Mouse (Mus musculus) thymus, postnatal 25 days (tissue): ENCODE data around the gene Ercc5.

ENCODE experiments used
- DNase-seq: peaks from one replicate; pipeline ENCODE4 v3.0.0; 2022

The Ercc5 gene

DNA sequence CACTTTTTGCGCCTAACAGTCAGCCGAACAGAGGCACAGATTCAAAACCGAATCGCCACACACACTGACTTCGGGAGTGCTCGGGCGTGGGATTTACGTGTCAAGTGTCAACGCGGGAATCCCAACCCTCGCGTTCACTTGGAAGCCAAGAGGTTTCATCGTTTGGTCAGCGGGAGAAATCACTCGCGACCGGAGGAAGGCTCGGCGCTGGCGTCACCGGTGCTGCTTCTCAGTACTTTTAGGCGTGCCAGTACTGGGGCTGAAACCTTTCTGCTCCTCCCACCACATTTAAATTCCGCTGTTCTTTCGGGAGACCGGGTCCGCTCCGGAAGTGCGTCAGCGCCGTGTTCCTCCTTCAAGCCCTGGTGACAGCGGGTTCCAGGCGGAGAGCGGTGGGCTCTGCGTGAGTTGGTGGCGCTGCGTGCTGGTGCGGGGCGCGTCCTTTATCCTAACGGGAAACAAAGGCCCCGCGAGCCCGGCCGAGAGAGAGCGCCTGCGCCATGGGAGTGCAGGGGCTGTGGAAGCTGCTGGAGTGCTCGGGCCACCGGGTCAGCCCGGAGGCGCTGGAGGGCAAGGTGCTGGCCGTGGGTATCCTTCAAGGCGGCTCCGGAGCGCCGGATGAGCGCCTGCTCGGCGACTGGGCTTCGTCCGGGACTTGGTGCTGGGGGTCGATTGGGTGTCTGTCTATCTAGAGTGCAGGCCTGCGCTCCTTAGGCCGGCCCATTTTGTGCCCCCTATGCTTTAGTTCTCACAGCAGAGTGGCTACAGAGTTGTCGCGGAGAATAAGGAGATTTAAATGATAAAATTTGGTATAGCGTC lies at the start of gene Ercc5:
TSS of gene Ercc5 (plus strand) at position 182 of the 819 bp plus-strand sequence.
- DNase-seq = peak; percentile 83

DNA sequence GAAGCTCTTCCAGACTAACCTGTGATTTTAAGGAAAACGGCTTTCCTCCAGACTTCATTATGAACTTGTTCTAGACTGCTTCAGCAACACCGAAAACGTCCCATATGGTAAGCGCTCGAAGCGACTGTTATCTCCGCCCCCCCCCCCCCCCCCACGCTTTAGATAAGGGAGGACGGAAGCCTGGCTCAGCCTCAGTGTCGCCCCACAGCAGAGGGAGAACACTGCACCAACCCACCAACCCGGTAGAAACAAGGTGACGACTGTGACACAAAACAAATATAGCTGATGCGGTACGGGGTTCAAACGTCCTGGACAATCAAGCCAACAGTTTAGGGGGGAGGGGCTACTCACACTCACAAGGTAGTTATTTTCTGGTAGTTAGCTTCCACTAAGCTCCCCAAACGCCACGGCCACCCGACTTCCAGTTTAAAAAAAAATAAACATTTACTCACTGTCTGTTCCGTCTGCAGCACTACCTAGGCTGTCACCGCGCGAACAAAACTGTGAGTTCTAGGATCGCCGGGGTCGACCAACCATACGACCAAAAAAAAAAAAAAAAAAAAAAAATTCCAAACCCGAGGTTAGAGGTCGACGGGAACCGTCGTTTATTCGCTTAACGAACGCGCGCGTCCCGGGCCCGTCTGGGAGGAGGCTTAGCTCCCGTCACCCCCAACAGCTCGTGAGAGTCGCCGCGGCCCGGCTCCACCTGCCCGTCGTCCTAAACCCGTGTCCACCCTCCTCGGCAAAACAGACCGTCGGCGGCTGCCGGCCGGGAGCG lies 45.9 kb upstream of the Ercc5 start:
- peak; percentile 59 for DNase-seq

DNA sequence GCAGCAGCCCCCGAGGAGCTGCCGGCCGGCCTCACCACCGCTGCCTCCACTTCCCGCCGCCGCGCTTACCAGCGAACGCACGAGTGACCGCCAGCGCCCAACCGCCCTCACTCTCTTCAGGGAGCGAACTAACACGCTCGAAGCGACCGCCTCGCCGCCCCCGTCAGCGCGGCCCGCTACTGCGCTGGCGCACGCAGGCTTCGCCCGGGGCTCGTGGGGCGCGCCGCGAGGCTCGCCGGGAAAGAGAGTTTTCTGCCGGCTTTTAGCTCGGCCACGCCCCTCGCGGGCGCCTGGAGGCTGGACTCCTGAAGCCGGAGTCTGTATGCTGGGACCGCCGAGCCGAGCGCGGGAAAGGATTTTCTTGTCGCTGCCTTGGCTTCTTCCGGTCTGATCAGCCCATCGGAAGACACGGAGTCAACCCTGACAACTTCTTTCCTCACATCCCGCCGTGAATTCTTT lies 45.3 kb upstream of the Ercc5 start, which contains the start of gene Tex30:
TSS of gene Tex30 (minus strand) at position 183 of the 459 bp plus-strand sequence.
- DNase-seq = peak; percentile 93

DNA sequence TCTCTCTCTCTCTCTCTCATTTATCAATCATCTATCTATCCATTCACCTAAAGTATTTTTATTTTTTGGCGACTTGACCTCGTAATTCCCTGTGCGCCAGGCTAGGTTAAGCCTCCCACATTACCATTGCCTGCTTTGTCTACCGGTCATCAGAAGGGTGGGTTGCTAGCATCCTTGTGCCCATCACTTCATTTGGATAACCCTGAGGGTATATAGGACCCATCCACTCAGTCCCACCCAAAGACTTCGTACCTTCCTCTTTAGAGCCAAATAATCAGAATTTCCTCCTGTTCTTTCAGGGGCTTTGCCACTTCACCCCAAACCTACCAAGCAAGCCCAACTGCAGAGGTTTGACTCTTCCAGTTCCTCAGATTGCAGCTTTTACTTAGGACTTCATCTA lies 44.6 kb upstream of the Ercc5 start:
- no peak for DNase-seq

DNA sequence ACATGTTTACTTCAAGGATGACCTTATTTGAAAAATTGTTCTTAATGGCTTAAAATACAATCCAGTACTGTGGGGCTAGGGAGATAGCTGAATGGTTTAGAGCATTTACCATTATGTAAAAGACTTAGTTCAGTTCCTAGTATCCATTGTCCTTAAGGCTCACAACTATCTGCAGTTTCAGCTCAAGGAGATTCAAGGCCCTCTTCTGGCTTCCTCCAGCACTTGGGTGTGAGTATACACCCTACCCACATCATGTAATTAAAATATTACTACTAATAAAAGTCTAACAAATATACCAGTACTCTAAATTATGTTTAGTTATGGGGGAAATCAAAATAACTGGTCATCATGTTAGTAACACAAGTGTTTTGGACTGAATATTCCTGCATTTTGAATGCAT lies 30.0 kb upstream of the Ercc5 start:
- no peak for DNase-seq

DNA sequence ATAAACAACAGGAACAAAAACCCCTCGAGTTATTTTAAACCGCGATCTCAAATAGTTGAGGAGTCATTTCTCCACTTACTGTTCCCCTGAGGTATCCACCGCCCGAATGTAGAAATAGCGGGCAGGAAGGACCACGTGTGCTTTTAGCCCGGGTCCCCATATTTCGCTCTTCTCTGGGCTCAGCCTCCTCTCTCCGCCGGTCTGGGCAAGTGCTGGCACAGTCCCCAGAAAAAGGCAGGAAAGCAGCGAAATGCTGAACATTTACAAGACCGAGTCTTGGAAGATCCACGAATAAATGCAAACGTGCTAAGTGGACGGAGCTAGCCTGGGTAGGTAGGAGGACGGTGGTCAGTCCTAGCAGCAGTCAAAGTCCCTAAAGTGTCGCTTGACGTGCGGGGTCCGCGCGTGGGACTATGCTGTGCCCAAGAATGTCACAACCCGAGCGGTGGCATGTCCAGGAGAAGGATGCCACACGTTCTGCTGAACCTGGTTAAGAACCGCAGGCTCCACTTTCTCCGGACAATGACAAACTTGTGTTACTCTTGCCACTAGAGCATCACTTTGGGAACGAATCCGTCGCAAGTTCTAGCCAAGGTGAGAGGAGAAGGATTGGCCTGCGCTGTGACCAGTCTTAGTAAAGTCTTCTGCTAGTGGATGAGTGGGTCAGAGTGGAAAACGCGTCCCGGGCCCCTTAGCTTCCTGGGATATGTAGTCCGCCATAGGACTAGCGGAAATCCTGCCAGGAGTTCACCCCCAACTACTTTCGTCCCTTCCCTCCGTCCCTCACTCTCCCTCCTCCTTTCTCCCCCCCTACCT lies 29.1 kb upstream of the Ercc5 start, which contains the start of the genes Kdelc1 and Bivm:
TSS of gene Kdelc1 (minus strand) at position 570 of the 816 bp plus-strand sequence.
TSS of gene Bivm (plus strand) at position 719 of the 816 bp plus-strand sequence.
- peak; percentile 65 for DNase-seq

DNA sequence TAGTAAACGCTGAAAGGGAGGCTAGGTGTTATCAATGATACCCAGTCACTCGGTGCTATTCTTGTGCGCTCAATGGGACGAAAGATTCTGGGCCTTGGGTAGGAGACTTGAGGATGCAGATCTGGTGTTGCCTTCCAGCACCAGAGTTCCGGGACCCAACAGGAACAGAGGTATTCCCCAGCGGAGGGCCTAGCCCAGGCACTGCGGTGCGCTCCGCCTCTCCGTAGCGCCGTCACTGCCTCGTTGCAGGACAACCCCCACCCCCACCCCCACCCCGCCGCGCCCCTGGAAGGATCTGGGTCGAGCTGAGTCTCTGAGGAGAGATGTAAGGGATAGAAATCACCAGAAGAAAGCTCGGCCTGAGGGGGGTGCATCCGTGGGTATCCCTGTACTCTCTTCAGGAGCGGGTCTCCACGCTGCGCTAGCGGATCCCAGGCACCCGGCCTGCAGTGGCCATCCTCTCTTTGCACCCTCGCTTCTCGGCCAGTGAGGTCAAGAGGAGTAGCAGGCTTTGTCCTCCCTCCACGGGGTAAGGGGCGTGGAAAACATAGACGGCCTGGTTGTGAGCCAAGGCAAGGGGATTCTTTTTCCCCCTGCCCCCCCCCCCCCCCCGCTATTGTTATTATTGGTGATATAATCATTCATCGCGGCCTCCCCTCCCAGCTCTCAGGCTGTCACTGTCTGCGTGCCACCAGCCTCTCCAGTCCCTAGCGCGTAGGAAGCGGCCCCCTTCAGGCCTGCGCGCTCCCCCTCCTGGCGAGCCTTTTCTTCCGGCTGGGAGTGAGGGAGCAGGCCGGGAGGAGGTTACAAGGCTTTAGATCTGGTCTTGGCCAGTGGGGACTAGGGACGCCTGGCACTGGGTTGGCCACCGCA lies 28.1 kb upstream of the Ercc5 start:
- DNase-seq = peak; percentile 82

DNA sequence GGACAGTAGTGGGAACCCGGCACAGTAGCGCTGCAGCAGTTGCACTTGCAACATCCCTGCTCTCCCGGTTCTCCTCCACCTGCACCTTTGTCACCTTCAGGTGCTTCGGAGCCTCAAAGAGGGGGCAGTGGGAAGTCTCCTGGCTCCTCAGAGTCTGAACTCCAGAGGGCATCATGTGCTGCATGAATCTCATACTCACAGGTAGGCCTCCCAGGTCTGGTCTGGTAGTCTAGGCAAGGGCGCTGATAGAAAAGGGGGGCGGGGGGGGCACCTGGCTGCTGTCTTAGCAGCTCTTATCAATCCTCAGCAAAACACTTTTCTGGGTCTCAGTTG lies 27.5 kb upstream of the Ercc5 start:
- DNase-seq = no peak

DNA sequence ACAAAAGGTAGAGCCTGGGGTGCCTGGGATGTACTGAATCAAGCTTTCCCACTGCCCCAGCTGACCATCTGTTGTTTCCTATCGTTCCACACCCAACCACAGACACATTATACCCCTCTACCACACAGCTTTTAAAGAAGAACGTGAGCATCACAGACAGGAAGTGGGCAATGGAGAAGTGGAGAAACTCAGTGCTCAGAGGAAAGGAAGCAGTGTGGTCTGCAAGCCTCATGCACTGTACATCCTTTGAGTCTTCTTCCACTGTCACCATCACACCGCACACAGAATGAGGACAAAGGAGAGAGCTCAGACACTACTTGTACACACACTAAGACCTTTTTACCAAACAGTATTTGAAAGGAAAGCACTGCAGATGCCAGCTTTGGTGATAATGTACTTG lies 25.3 kb upstream of the Ercc5 start:
- peak; percentile 36 for DNase-seq

DNA sequence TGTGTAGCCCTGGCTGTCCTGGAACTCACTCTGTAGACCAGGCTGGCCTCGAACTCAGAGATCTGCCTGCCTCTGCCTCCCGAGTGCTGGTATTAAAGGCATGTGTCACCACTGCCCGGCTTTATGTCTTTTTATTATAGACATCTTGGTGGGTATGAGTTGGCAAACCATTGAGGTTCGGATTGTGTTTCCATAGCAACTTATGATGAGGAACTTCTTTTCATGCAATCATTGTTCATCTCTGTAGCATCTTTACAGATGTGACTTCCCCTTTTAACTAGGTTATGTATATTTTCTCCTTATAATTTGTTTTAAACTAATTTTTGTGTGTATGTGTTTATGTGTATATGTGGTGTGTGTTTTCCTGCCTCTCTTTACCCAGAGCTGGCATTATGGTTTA lies 22.0 kb upstream of the Ercc5 start:
- DNase-seq = no peak

DNA sequence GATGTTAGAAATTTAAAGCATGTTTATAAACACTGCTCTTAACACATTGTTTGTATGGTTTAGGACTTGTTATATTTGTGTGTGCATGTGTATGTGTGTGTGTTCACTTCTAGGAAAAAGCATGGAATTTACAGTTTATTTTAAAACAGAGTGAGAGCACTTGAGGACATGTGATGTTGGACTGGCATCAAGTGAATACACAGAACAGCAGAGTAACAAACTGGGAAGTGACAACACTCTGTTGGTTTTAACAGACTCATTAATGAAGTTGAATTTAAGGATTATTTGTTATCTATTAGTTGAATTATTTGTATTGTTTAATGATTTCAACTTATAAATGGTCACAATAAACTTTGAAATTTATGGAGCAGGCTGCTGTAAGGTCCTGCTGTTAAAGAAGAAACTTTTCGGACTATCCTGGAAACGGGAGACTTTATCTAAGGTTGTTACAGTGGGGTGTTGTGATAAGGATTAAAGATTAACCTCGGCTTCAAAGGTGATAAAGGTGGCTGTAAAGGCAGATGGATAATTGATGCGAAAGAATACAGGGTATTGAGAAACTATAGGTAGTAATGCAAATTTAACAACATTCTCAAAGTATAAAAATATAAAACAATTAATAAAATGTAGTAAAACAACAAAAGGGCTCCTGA lies 17.5 kb upstream of the Ercc5 start:
- no peak for DNase-seq

DNA sequence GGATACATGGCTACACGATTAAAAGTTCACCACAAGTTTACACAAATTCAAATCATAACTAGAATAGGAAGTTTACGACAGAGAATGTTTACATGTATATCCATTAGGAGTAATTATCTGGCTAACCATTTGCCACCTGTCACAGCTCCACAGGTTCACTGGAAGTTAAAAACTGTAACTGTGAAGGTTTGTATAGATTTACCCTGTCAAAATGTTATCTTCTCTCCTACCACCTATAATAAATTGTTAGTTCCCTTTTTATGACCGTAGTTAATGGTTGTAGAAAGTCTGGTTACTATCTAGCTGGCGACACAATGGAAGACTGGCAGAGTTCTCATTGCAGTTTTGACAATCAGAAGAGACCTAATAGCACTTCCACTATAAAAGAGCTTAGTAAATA lies 7.3 kb upstream of the Ercc5 start:
- DNase-seq = no peak

DNA sequence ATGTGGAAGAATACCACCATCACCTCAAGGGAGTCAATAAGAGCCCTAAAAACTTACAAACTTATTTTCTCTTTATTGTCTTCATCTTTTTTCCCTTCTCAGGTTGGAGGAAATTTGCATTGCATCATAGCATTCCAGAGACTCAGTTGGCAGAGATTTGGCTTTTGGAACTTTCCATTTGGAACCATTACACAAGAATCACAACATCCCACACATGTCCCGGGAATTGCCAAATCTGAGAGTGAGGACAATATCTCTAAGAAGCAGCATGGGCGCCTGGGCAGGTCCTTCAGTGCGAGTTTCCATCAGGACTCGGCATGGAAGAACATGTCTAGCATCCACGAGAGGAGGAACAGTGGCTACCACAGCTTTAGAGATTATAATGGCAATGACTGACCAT lies 4.8 kb upstream of the Ercc5 start:
- DNase-seq = no peak

DNA sequence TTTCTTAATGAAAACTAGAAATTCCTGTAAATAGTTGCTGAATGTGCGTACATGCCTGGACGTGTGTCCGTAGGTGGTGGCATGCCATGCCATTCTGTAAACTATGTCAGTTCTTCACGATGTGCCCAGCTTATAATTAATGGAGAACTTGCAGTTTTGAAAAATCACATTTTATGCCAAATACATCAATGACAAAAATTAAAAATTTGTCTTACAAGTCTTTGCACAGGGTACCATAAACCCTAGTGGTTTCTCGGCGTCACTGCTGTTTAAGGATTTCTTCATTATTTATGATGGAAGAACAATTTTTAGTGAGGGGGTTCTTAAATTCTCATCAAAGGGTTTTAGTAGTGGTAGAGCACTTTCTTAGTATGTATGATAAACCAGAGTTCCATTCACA lies 1.2 kb downstream of the Ercc5 start:
- DNase-seq = no peak

DNA sequence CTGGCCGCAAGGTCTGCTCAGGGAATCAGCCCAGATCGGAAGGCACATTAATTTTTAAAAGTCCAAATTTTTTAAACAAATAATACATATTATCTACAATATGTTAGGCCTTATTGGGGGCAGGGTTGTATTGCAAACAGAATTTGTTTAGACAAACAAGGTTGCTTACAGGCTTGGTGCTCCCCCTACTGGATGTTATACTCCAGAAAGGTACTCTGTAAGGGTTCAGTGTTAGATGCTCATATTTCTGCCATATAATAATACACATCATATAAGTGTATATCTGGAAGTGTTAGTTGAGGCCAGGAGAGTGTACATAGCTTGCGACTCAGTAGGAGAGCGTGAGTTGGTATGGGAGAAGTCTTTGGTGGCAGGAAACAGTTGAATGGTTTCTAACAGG lies 7.7 kb downstream of the Ercc5 start:
- peak; percentile 13 for DNase-seq

DNA sequence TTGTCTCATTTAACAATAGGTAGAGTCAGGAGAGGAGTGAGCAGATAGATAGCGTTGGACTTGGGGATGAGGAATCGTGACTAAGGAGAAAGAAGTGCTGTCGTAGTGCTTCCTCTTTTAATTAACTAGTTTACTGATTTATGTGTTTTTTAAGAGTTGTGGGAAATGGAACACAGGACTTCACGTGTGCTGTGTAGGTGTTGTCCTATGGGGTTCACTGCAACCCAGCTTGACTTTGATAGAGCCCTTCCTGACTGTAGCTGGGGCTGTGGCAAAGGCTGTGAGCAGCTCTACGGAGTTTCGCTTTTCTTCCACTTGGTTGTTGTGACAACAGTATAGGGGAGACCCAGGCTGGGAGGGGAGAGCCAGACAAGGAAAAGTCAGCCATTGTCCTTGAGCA lies 10.8 kb downstream of the Ercc5 start:
- no peak for DNase-seq

DNA sequence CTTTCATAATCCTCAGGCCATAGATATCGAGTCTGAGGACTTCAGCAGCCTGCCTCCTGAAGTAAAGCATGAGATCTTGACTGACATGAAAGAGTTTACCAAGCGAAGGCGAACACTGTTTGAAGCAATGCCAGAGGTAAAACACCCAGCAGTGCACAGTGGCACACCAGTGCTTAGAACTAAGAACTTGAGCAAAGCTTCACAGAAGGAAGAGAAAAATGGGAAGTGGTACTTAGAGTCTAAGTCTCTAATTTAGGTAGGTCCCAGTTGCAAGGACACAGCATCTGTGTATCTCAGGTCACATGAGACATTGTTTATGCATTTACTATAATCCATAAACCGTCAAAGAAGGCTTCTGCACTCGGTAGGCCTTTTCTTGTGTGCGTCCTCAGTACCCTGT lies 14.3 kb downstream of the Ercc5 start:
- DNase-seq = no peak

DNA sequence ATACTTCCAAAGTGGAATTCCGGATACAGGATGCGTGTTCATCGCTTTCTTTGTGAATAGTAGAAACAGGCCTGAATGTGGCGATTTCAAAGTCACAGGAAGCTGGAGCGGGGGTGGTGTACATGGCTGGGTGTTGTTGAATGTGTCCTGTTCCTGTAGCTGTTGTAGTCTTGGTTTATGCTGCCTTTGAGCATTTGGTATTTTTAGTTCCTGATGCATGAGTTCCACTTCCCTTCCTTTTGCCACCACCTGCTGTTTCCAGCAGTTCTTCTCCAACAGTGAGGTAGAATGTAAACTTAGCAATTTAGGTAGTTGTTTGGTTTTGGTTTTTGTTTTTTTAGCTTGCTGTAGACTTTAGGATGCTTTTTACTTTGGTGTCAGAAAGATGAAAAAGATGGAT lies 14.8 kb downstream of the Ercc5 start:
- DNase-seq = no peak

DNA sequence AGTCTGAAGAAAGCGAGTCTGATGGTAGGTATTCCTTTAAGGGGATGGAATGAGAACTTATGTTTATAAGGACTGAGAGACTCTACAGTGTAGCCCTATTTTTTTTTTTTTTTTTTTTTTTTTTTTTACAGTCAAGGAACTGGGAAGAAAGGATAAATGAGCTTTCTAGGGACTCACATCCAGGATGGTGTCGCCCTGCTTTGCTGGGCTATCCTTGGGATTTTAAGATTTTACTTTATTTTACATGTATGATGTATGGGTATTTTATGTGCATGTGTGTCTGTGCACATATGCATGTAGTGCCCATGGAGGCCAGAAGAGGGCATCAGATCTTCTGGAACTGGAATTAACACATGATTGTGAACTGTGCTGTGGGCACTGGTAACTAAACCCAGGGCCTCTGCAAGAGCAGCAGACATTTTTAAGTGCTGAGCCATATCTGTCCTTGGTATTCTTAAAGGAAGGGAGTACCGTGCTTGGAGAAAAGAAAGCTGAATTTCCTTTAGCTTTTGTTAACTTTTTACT lies 20.4 kb downstream of the Ercc5 start:
- no peak for DNase-seq

DNA sequence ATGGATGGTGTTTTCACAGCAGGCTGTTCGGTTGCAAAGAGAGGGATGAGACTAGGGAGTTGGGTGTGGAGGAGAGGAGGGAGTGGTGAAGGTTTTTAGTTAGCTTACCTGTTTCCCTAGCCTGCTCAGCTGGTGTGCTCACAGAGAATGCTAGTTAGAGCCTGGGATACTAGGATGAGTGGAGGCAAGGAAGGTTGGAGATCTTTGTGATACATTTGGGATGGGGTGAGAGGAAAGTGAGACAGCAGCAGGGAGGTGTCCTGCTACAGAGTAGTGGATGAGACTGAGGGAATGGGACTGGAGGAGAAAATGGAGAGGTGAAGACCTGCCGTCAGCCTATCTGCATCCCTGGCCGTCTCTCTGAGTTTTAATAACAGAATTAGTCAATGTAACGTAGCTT lies 25.1 kb downstream of the Ercc5 start:
- DNase-seq = no peak

DNA sequence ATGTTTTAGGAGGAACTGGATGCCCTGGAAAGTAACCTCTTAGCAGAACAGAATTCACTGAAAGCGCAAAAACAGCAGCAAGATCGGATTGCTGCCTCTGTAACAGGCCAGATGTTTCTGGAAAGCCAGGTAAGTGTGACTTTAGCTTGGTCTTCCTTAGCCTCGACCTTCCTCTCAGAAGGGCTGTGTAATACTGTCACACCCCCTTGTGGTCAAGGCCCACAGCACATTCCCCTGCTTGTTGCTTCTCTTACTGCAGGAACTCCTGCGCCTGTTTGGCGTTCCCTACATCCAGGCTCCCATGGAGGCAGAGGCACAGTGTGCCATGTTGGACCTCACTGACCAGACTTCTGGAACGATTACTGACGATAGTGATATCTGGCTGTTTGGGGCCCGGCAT lies 26.4 kb downstream of the Ercc5 start:
- no peak for DNase-seq
